Mouse (Mus musculus) adrenal gland, postnatal 14 days (tissue): ENCODE measurements around the gene Anapc15-ps. TPM values are rescaled to one million over a fixed set of nuclear protein-coding genes. Genes with fewer than 3 reads are reported as not detected.
"Not testable (repeated sequence)": the region's sequence is repeated elsewhere in the genome, so short reads cannot be mapped to it uniquely, and the experiment has no call there.

Source experiments
- DNase-seq: peaks from one replicate; pipeline ENCODE4 v3.0.0; 2021; ENCODE audit warnings: mixed read lengths
- total RNA-seq: library from RNA; stranded (reverse); gene quantifications from 2 replicates; pipeline ENCODE4 v1.2.3, GENCODE M21; 2021

The Anapc15-ps gene
- total RNA-seq, 1 experiment from 2014 or later, result not detected

- DNase-seq, result peak; percentile 74
Measured at GRCm38 (mm10) chr10:95630726-95631345, 42.4 kb downstream of the Anapc15-ps start.

- DNase-seq, result not testable (repeated sequence)
Measured at GRCm38 (mm10) chr10:95630166-95630565, 43.1 kb downstream of the Anapc15-ps start.

- DNase-seq, result no peak
Measured at GRCm38 (mm10) chr10:95628338-95628737, 44.9 kb downstream of the Anapc15-ps start.

GRCm38 (mm10) chr10:95627381-95627780 is 45.9 kb downstream of the Anapc15-ps start:
- DNase-seq, result peak; percentile 49

- DNase-seq, result no peak
Measured at GRCm38 (mm10) chr10:95625300-95625699, 48.0 kb downstream of the Anapc15-ps start.

GRCm38 (mm10) chr10:95624007-95624406 is 49.2 kb downstream of the Anapc15-ps start:
- no peak for DNase-seq

- no peak for DNase-seq
Measured at GRCm38 (mm10) chr10:95623518-95623905, 49.7 kb downstream of the Anapc15-ps start.

Other genes starting within 250 kb of the Anapc15-ps start
- gene Mrpl42, start 171.5 kb downstream of the Anapc15-ps start, total RNA-seq, result 178 and 191 TPM in 2 replicates
- 133 and 134 TPM in 2 replicates for gene Ube2n, start 158.3 kb downstream of the Anapc15-ps start, total RNA-seq
- 103 and 113 TPM in 2 replicates for gene Nudt4, start 109.3 kb downstream of the Anapc15-ps start, total RNA-seq
- gene Gm33543, start 169.5 kb upstream of the Anapc15-ps start, total RNA-seq, result 0.23 and 0.93 TPM in 2 replicates